Mouse (Mus musculus) urinary bladder, postnatal 25 days (tissue): ENCODE results near the gene Reg3a.
"Not testable (repeated sequence)": the region's sequence is repeated elsewhere in the genome, so short reads cannot be mapped to it uniquely, and the experiment has no call there.

Source experiments
- DNase-seq: peaks from one replicate; pipeline ENCODE4 v3.0.0; 2022; ENCODE audit warnings: low spot score

Gene Reg3a

GRCm38 (mm10) chr6:78380409-78380808 is at the start of gene Reg3a:
Reg3a (plus strand) TSS chr6:78380709.
- no peak for DNase-seq

GRCm38 (mm10) chr6:78331919-78332569 is 48.5 kb upstream of the Reg3a start:
- peak; percentile 3 for DNase-seq

- DNase-seq, result no peak
These were observed 40.2 kb upstream of the Reg3a start for GRCm38 (mm10) chr6:78340296-78340695.

DNA sequence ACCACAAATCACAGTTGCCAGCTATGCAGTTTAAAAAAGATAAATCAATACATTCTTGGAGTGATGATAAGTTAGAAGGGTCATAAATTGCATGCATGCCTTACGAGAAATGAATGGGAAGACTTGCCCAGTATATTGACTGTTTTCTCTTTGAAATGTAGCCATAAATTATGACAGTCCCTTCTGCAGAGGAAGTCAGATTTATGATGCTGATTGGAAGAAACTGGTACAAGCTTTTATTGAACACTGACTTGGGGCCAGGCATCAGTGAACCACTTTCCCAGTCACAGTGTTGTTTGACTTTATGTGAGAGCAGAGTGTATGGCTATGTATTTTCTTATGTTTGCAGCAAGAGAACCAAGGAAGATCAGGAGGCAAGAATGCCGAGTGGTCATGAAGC is 38.8 kb upstream of the Reg3a start:
- DNase-seq, result no peak

- no peak for DNase-seq
These were observed 18.4 kb upstream of the Reg3a start for GRCm38 (mm10) chr6:78361971-78362563.

- no peak for DNase-seq
These were observed 10.2 kb upstream of the Reg3a start, which contains the start of gene Reg3b for GRCm38 (mm10) chr6:78370357-78370756. Reg3b (plus strand) TSS chr6:78370657.

- no peak for DNase-seq
These were observed 1.7 kb upstream of the Reg3a start, which contains the start of gene Reg3d for GRCm38 (mm10) chr6:78378765-78379164. Reg3d (minus strand) TSS chr6:78378865.

DNA sequence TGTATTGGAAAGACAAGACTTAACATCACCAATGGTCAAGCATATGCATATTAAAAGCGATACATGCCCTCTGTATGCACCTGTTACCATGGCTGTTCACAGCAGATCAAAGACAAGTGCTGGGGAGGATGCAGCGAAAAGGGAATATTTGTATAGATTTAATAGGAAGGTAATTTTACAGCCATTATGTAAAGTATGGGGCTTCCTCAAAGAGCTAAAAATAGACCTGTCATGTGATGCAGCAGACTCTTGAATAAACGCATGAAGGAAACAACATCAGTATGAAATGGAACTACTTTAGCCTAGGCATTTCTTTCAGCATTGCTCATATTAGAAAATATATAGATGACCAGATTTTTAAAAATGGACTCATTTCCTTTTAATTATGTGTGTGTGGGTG is 5.1 kb downstream of the Reg3a start:
- DNase-seq, result no peak

DNA sequence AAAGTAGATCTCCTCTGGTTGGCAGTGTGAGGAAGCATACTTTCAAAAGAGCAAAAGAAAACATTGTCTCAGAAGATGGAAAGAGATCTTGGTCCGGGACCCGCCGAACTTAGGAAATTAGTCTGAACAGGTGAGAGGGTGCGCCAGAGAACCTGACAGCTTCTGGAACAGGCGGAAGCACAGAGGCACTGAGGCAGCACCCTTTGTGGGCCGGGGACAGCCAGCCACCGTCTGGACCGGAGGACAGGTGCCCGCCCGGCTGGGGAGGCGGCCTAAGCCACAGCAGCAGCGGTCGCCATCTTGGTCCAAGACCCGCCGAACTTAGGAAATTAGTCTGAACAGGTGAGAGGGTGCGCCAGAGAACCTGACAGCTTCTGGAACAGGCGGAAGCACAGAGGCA is 14.8 kb downstream of the Reg3a start, which contains the start of gene Reg2:
Reg2 (plus strand) TSS at position 301 of the 400 bp plus-strand sequence.
- DNase-seq, result not testable (repeated sequence)

DNA sequence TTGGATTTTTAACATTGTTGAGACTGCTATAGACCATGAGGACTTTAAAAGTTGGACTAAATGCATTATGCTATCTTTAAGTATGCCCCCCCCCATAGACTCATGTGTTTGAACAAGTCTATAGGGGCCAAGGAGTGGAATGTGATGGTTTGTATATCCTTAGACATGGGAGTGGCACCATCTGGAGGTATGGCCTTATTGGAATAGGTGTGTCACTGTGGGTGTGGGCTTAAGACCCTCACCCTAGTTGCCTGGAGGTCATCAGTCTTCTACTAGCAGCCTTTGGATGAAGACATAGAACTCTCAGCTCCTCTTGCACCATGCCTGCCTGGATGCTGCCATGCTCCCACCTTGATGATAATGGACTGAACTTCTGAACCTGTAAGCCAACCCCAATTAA is 41.9 kb downstream of the Reg3a start, which contains the start of gene Reg1:
Reg1 (plus strand) TSS at position 301 of the 400 bp plus-strand sequence.
- not testable (repeated sequence) for DNase-seq

DNA sequence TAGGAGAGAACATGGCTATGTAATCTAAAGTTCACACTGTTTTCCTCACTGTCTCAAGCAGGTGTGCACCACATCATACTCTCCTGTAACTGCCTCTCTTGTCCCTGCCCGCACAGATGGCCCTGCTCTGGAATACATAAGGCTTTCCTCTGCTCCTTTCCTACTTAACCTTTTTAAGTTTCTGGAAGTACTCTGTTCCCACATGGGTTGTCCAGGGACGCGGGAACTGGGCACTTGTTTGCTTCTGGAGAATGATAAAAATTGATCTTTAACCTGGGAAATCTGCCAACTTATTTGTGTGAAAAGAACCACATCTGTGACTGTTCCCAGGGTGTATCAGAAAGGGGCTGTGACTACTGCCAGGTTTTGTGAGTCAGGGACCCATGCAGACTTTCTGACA is 45.0 kb downstream of the Reg3a start:
- no peak for DNase-seq
